Mouse (Mus musculus) spleen, adult 18-20 months (tissue): ENCODE measurements around the gene Plin1.

ENCODE experiments used
- DNase-seq, 2 experiments: peaks; one replicate each; pipeline ENCODE4 v3.0.0; 2022; ENCODE audit warnings: mixed read lengths in 2 of 2

The Plin1 gene

DNA sequence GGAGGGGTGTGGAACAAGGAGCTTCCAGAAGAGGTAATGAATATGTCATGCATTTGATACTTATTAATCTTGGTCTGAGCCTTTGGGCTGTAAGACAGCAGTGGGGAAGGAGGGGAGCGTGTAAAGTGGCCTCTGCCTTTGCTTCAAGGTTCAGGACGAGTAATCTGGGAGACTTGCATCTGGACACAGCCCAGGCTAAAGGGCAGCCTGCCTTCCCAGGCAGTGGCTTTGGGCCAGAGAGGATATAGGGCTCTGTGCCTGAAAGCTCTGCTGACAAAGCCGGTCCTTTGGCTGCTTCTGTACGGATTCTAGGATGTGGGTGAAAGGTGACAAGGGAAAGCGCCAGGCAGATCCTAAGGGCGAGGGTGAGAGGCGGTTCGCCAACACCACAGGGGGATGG, 1.9 kb upstream of the Plin1 start:
- DNase-seq = no peak

DNA sequence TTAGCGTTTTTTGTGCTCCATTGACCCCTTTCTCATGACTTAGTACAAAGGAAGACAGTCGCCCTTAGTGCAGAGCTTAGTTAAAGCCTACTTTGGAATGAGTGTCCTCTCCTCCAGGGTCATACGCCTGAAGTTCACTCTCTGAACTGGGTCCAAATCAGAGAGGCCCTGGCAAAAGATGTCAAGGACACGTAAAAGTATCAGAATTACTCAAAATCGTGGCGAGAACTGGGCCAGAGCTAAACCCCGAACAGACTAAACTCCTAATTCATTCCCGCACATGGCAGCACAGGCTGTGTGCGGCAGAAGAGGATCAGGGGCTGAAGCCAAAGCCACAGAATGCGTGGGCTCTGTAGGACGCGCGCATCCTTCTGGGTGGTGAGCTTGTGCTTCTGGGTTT, 1.3 kb downstream of the Plin1 start:
- DNase-seq = no peak

DNA sequence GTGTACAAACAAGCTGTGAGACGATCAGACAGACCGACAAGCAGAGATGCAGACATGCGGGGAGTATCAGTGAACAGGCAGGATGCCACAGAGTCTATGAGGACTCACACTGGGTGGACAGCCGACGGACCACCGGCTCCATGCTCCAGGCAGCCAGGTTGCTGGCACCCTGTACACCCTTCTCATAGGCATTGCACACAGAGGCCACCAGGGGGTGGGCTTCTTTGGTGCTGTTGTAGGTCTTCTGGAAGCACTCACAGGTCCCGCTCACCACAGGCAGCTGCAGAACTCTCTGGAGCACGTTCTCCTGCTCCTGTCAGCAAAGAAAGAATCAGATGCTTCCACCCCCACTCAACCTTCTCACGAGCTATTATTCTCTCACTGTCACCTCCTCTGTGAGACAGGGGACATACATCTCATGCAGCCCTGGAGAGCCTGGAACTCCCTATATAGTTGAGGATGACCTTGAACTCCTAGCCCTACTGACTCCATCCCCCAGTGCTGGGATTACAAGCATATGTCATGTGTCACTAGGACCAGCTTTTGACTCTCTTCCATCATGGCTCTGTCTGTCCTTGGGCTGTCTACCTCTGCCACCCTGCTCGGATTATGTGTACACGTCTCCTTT, 2.8 kb downstream of the Plin1 start:
- no peak for DNase-seq

GRCm38 (mm10) chr7:79729169-79729568, 3.5 kb downstream of the Plin1 start:
- DNase-seq = peak in 1 of 2 experiments; percentile 62

DNA sequence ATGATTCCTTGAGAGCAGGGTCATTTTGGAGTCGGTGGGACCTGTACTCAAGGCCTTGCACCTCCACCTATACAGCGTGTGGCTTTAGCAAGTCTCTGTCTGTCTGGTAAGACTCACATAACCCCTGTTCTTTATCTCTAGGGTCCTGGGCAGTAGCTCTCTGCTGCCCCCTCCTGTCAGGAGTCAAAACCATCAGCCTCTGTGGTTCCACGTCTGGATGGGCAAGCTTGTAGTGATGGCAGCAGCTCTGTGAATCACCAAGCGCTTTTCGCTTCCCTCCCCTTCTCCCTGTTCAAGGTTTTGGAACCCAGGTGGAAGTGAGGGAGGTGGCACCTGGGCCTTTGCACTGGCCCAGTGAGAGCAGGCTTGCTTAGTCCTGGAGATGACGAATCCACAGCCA, 4.5 kb downstream of the Plin1 start:
- peak in 1 of 2 experiments; percentile 47 for DNase-seq

GRCm38 (mm10) chr7:79727091-79727490, 5.6 kb downstream of the Plin1 start:
- DNase-seq = peak in 1 of 2 experiments; percentile 59

DNA sequence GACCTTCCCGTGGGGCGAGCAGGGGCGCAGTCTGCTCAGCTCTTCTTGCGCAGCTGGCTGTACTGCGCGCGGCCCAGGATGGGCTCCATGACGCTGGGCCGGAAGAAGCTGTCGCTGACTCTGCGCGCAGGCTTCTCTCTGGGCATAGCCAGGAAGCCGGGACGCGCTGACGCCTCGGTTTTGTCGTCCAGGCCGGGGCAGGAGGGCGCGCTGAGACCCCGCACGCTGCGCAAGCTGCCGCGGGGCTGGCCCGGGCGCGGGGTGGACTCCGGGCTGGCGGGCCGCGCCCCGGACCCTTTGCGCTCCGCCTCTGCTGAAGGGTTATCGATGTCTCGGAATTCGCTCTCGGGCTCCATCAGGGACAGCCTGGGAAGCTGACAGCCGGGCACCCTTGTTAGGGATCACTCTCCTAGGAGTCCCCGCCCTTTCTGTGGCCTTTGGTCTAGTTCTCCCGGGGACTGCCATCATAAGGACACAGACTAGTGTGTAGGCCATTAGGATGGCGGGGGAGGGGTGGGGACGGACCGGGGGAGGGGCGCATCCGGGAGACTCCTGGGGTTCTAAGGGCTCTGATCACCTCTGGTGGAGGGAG, 11.2 kb downstream of the Plin1 start:
- peak in 1 of 2 experiments; percentile 21 for DNase-seq

DNA sequence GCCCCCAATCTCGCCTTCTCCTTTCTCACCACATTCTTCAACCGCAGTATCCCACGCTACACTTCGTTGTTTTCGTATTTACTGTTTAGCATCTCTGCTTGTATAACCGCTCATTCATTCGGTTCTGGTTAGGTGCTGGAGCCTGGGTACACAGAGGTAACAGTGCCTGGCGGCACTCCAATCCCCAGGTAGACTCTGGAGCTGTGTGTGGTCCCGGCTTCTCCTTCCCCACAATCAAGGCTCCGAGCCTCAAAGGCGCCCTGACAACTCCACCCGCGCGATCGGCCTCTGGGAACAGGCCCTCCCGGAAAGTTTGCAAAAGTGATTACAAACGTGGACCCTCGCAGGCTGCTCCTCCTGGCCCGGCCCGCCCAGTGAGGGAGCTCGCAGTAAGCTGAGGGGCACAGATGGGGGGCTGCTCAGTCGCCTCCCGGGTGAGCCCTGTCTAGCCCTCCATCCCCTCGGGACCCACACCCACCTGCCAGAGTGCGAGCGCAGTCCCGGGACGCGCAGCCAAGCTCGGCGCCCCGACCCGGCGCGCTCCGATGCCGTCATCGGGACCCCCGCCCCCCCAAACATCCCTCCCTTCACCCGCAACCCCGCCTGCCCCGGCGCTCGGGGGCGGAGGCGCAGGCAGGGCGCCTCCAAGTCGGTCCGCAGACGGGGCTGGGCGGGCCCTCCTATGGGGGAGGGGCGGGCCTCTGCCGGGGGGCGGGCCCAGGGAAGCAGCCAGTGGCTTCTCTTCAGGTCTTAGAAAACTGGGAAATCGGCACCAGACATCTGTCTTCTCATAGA, 17.3 kb downstream of the Plin1 start, which contains the start of gene Kif7:
Kif7 (minus strand) TSS at position 534 of the 795 bp plus-strand sequence.
- DNase-seq = peak; percentile 30 to 52

GRCm38 (mm10) chr7:79710831-79711230, 21.9 kb downstream of the Plin1 start:
- no peak for DNase-seq

DNA sequence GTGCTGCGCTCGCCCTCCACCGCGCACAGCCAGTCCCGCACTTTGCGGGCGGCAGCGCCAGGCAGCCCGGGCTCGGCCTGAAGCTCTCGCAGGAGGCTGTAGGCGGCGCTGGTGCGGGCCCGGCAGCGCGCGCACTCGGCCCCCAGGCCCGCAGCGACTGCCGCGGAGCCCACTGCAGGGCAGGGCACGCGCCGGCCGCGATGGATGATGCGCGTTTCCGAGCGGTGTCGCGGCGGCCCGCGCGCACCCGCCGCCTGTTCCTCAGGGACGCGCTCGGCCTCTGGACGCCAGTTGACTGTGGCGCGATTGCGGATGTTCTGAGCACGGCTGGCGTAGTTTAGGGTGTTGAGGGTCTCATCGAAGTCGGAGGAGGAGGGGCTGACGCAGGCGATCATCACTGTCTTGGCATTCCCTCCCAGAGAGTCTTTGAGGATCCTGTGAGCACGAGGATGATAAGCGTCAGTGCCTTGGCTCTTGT, 22.5 kb downstream of the Plin1 start:
- no peak for DNase-seq

DNA sequence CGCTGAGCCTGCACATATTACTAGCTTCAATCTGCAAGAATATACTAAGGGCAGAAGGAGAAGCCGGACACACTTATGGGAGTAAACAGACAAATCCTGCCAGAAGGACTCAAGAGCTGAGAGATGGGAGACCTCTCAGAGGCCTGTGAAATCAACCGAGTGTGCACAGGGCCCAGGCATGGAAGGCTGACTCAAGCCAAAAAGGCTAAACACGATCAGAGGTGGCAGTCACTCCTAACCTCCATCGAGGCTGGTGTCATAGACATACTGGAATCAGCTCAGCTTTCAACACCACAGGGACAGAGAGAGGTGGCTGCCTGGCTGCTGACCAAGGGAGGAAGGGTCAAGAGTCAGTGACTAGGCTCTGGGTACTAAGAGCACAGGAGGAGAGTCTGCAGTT, 27.5 kb downstream of the Plin1 start:
- no peak for DNase-seq

DNA sequence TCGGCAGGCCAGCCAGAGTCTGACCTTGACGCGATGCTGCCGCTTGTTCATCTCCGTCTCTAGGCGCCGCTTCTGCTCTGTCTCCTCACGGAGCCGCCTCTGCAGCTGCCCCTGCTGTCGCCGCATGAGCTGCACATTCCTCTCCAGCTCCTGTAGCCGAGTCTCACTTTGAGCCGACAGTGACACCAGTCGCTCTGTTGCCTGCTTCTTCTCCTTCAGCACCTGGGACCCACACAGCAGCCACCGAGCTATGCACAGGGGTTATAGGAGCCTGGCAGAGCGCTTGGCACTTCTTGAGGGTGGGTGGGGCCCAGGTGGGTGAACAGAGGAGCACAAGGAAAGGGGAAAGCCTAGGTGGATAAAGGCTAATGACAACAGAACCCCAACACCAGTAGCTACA, 29.9 kb downstream of the Plin1 start:
- no peak for DNase-seq

GRCm38 (mm10) chr7:79696495-79696894, 36.2 kb downstream of the Plin1 start:
- no peak for DNase-seq

- DNase-seq = no peak
Observed at GRCm38 (mm10) chr7:79680231-79680630, 52.5 kb downstream of the Plin1 start.

GRCm38 (mm10) chr7:79679186-79679585, 53.5 kb downstream of the Plin1 start:
- no peak for DNase-seq

- no peak for DNase-seq
Observed at GRCm38 (mm10) chr7:79670900-79671604, 61.7 kb downstream of the Plin1 start.
